Mouse (Mus musculus): Measurements from ENCODE around the gene Stac3. TPM values are rescaled to one million over a fixed set of nuclear protein-coding genes. Genes with fewer than 3 reads are reported as not detected.

Stac3 gene
- polyA plus RNA-seq, 1 experiment from 2014 or later, result 0.57 TPM

DNA sequence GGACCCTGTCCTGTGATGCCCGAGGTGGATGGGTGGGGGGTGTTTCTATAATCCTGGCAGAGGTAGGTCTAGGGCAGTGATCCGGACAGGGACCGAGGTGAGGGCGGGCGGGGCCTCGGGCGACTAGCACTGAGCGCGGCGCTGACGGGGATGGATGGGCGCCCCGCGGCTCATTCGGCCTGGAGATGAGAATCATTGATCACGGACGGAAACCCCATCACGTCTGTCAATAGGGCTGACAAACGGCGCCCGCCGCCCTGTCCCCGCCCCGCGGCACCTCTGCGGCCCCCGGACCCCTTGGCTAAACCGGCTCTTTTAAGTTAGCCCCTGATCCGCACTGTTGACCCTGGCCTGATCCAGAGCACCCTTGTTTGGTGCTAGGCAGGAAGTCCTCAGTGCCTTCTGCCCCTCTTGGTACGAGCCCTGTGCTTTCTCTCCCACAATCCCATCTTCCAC is 33.5 kb downstream of the Stac3 start:
- H3K4me1 ChIP-seq, result peaks cover 62% of the 10 kb centered on the region
- peaks cover 77% of the 10 kb centered on the region for H3K27me3 ChIP-seq (replicated peaks; ENCODE audit: low read depth, poor library complexity, severe bottlenecking)
- H3K9me3 ChIP-seq, result no peaks in the 10 kb centered on the region
- peak overlapping the region; percentile 61 for H3K4me3 ChIP-seq
- peak; percentile 53 for DNase-seq (ENCODE audit: low spot score)
- H3K36me3 ChIP-seq (replicated peaks), result peaks cover 18% of the 10 kb centered on the region
- H3K27ac ChIP-seq (replicated peaks), result no peak overlapping the region
- 1% methylated on average over 30 of the region's 30 CpGs for WGBS

GRCm38 (mm10) chr10:127536586-127537314 is 35.3 kb downstream of the Stac3 start:
- Histone ChIP-seq H3K4me3 (no peak overlapping the region), H3K36me3 (replicated peaks) (peaks cover 36% of the 10 kb centered on the region), H3K27ac (replicated peaks) (no peak overlapping the region), H3K9me3 (no peaks in the 10 kb centered on the region), H3K27me3 (replicated peaks; ENCODE audit: low read depth, poor library complexity, severe bottlenecking) (peaks cover 64% of the 10 kb centered on the region), H3K4me1 (peaks cover 47% of the 10 kb centered on the region)
- 15% methylated on average over 8 of the region's 8 CpGs for WGBS
- peak; percentile 68 for DNase-seq (ENCODE audit: low spot score)

DNA sequence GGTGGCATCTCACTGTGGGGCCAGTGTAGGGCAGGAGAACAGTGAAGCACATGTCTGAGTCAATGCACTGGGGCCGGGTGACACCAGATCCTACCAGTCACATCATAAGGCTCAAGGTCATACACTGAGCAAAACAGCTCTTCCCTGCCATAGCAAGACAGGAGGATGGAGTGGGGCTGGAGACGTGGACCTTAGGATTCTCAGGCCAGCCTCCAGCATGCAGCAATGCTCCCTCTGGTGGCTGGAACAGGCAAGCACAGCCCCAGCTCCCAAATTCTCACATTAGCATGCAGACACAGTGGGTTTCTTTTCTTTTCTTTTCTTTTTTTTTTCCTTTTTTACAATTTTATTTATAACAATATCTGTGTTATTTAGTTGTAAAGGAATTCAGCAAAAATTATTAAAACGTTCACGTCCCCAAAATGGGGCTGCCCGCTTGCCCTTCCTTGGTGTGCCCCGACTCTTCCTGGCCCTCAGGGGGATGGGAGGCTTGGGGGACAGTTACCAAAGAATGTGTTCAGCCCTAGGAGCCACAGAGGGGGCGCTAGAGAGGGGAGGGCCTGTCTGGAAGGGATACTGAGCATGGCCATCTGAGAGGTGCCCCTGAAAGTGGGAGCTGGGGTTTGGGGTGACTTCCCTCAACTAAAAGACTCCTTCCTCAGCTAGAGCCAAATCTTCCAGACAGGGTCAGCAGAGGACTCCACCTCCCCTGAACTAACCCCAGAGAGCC is 36.5 kb downstream of the Stac3 start:
- Histone ChIP-seq H3K9me3 (no peaks in the 10 kb centered on the region), H3K4me1 (peaks cover 37% of the 10 kb centered on the region), H3K27ac (replicated peaks) (no peak overlapping the region), H3K27me3 (replicated peaks; ENCODE audit: low read depth, poor library complexity, severe bottlenecking) (peaks cover 52% of the 10 kb centered on the region), H3K4me3 (no peak overlapping the region), H3K36me3 (replicated peaks) (peaks cover 49% of the 10 kb centered on the region)
- DNase-seq (ENCODE audit: low spot score), result peak; percentile 82
- 24% methylated on average over 7 of the region's 7 CpGs for WGBS

GRCm38 (mm10) chr10:127541510-127541909 is 40.0 kb downstream of the Stac3 start:
- H3K9me3 ChIP-seq, result no peaks in the 10 kb centered on the region
- peaks cover 17% of the 10 kb centered on the region for H3K27me3 ChIP-seq (replicated peaks; ENCODE audit: low read depth, poor library complexity, severe bottlenecking)
- 92% methylated on average over 8 of the region's 8 CpGs for WGBS
- H3K4me3 ChIP-seq, result no peak overlapping the region
- peaks cover 84% of the 10 kb centered on the region for H3K36me3 ChIP-seq (replicated peaks)
- no peak overlapping the region for H3K27ac ChIP-seq (replicated peaks)
- peaks cover 12% of the 10 kb centered on the region for H3K4me1 ChIP-seq
- DNase-seq (ENCODE audit: low spot score), result no peak

- Histone ChIP-seq H3K4me1 (peaks cover 7% of the 10 kb centered on the region; the same call in 1 of the 2 replicates), H3K27ac (replicated peaks) (no peak overlapping the region), H3K36me3 (replicated peaks) (peaks cover 90% of the 10 kb centered on the region), H3K27me3 (replicated peaks; ENCODE audit: low read depth, poor library complexity, severe bottlenecking) (peaks cover 11% of the 10 kb centered on the region), H3K9me3 (no peaks in the 10 kb centered on the region), H3K4me3 (no peak overlapping the region)
- 80% methylated on average over 13 of the region's 13 CpGs for WGBS
- DNase-seq (ENCODE audit: low spot score), result no peak
Observed at GRCm38 (mm10) chr10:127542084-127542483, 40.6 kb downstream of the Stac3 start.

DNA sequence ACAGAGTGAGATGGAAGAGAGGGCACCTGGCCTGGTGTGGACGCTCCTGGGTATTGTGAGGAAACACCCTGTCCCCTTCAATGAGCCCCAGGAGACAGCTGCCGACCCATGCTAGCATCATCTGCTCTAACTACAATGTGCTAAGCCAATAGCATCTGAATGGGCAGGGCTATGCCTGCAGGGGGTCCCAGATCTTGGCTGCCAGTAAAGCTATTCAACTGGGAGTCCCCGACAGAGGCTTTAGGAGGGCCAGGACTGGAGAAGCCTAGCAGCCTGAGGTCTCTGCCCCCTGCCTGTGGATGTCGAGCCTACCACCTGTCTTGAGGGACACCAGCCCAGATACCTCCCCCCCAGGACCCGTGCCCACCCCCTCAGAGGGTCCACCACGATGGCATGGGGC is 41.2 kb downstream of the Stac3 start:
- H3K27ac ChIP-seq (replicated peaks), result no peak overlapping the region

DNA sequence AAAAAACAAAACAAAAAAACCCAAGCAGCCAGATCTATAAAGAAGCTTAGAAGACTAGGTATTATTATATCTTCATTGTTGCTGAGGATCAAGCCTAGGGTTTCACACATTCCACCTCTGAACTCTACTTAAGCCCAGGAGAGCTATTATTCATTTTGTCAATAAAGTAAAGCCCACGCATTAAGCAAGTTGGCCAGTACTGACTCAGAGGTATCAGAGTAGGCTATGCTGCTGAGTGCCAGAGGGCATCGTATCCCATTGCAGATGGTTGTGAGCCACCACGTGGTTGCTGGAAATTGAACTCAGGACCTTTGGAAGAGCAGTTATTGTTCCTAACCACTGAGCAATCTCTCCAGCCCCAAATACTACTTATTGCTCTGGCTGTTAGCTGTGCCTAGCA is 42.4 kb downstream of the Stac3 start:
- DNase-seq (ENCODE audit: low spot score), result no peak
- Histone ChIP-seq H3K4me3 (no peak overlapping the region), H3K9me3 (no peaks in the 10 kb centered on the region), H3K4me1 (peaks cover 3% of the 10 kb centered on the region; the same call in 1 of the 2 replicates), H3K27ac (replicated peaks) (no peak overlapping the region), H3K27me3 (replicated peaks; ENCODE audit: low read depth, poor library complexity, severe bottlenecking) (0 out of 2 replicates have a peak, but pooled peaks cover 5% of the 10 kb centered on the region), H3K36me3 (replicated peaks) (peaks cover 100% of the 10 kb centered on the region)
- 86% methylated on average over 3 of the region's 3 CpGs for WGBS

More for the DNA sequence above, 41.2 kb downstream of the Stac3 start:
- Histone ChIP-seq H3K36me3 (replicated peaks) (peaks cover 96% of the 10 kb centered on the region), H3K4me1 (peaks cover 4% of the 10 kb centered on the region; the same call in 1 of the 2 replicates), H3K4me3 (no peak overlapping the region), H3K27me3 (replicated peaks; ENCODE audit: low read depth, poor library complexity, severe bottlenecking) (peaks cover 6% of the 10 kb centered on the region; the same call in 1 of the 2 replicates), H3K9me3 (no peaks in the 10 kb centered on the region)
- no peak for DNase-seq (ENCODE audit: low spot score)
- WGBS, result 57% methylated on average over 6 of the region's 6 CpGs

DNA sequence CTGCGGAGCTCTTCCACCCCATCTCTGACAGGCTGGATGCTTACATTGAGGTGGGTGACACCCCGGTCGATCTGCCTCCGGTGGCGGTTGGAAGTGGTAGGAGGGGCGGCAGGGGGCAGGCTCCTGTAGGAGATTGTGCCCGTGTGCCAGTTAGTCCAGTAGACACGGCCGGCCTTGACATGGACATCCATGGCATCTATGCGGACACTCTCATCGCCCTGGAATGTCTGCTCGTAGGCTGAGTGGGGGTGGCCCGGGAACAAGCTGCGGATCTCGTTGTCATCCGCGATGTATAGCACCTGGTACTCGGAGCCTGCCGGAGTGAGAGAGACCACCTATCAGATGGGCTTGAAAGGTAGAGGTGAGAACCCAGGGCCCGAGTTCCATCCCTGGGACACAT is 42.9 kb downstream of the Stac3 start:
- no peak overlapping the region for H3K27ac ChIP-seq (replicated peaks)
- 95% methylated on average over 20 of the region's 20 CpGs for WGBS
- no peak overlapping the region for H3K4me3 ChIP-seq
- no peaks in the 10 kb centered on the region for H3K9me3 ChIP-seq
- H3K4me1 ChIP-seq, result peaks cover 3% of the 10 kb centered on the region; the same call in 1 of the 2 replicates
- 0 out of 2 replicates have a peak, but pooled peaks cover 5% of the 10 kb centered on the region for H3K27me3 ChIP-seq (replicated peaks; ENCODE audit: low read depth, poor library complexity, severe bottlenecking)
- peaks cover 100% of the 10 kb centered on the region for H3K36me3 ChIP-seq (replicated peaks)
- no peak for DNase-seq (ENCODE audit: low spot score)

GRCm38 (mm10) chr10:127546505-127546904 is 45.0 kb downstream of the Stac3 start:
- DNase-seq (ENCODE audit: low spot score), result no peak
- Histone ChIP-seq H3K9me3 (no peaks in the 10 kb centered on the region), H3K27me3 (replicated peaks; ENCODE audit: low read depth, poor library complexity, severe bottlenecking) (no peaks in the 10 kb centered on the region), H3K4me1 (peaks cover 3% of the 10 kb centered on the region; the same call in 1 of the 2 replicates), H3K36me3 (replicated peaks) (peaks cover 100% of the 10 kb centered on the region), H3K4me3 (no peak overlapping the region), H3K27ac (replicated peaks) (no peak overlapping the region)
- WGBS, result 89% methylated on average over 7 of the region's 7 CpGs

- H3K4me3 ChIP-seq, result no peak overlapping the region
- 96% methylated on average over 15 of the region's 15 CpGs for WGBS
- H3K36me3 ChIP-seq (replicated peaks), result peaks cover 100% of the 10 kb centered on the region
- no peaks in the 10 kb centered on the region for H3K9me3 ChIP-seq
- no peaks in the 10 kb centered on the region for H3K4me1 ChIP-seq
- H3K27me3 ChIP-seq (replicated peaks; ENCODE audit: low read depth, poor library complexity, severe bottlenecking), result no peaks in the 10 kb centered on the region
- H3K27ac ChIP-seq (replicated peaks), result no peak overlapping the region
- no peak for DNase-seq (ENCODE audit: low spot score)
Observed at GRCm38 (mm10) chr10:127548236-127548635, 46.8 kb downstream of the Stac3 start.

- Histone ChIP-seq H3K4me1 (no peaks in the 10 kb centered on the region), H3K9me3 (no peaks in the 10 kb centered on the region), H3K36me3 (replicated peaks) (peaks cover 100% of the 10 kb centered on the region), H3K4me3 (no peak overlapping the region), H3K27ac (replicated peaks) (no peak overlapping the region), H3K27me3 (replicated peaks; ENCODE audit: low read depth, poor library complexity, severe bottlenecking) (no peaks in the 10 kb centered on the region)
- 91% methylated on average over 17 of the region's 17 CpGs for WGBS
- DNase-seq (ENCODE audit: low spot score), result no peak
Observed at GRCm38 (mm10) chr10:127549892-127550291, 48.4 kb downstream of the Stac3 start.

GRCm38 (mm10) chr10:127555703-127556102 is 54.2 kb downstream of the Stac3 start:
- no peaks in the 10 kb centered on the region for H3K4me1 ChIP-seq

More at GRCm38 (mm10) chr10:127555703-127556102, 54.2 kb downstream of the Stac3 start:
- no peaks in the 10 kb centered on the region for H3K9me3 ChIP-seq
- H3K36me3 ChIP-seq (replicated peaks), result peaks cover 100% of the 10 kb centered on the region
- 0 out of 2 replicates have a peak overlapping the region, but pooled peaks have one; percentile 8 for H3K4me3 ChIP-seq
- DNase-seq (ENCODE audit: low spot score), result peak; percentile 54
- 76% methylated on average over 18 of the region's 18 CpGs for WGBS
- H3K27ac ChIP-seq (replicated peaks), result no peak overlapping the region
- H3K27me3 ChIP-seq (replicated peaks; ENCODE audit: low read depth, poor library complexity, severe bottlenecking), result no peaks in the 10 kb centered on the region

All from embryonic facial prominence, embryonic 10.5 days (tissue).